Mouse (Mus musculus) ES-Bruce4 (cell line): ENCODE measurements around the gene Snx3. TPM values are rescaled to one million over a fixed set of nuclear protein-coding genes. Genes with fewer than 3 reads are reported as not detected.

ENCODE experiments used
- H3K27ac ChIP-seq: 2 replicates; pipeline ENCODE4 v1.5.1; 2012; ENCODE audit warnings: low read length, inconsistent platforms; ENCODE audit not compliant: insufficient read depth
- H3K27me3 ChIP-seq: 2 replicates; pipeline ENCODE4 v1.6.1; 2012; ENCODE audit warnings: mild to moderate bottlenecking, low read length, inconsistent platforms; ENCODE audit not compliant: control insufficient read depth, poor library complexity, insufficient read depth, severe bottlenecking
- H3K36me3 ChIP-seq: 2 replicates; pipeline ENCODE4 v1.6.1; 2012; ENCODE audit warnings: inconsistent platforms, mild to moderate bottlenecking, low read length, moderate library complexity; ENCODE audit not compliant: control insufficient read depth, poor library complexity, insufficient read depth, severe bottlenecking
- H3K4me1 ChIP-seq: one replicate; pipeline ENCODE4 v1.8.1; 2011; ENCODE audit warnings: low read length; ENCODE audit not compliant: control insufficient read depth, insufficient read depth
- H3K4me3 ChIP-seq: 2 replicates; pipeline ENCODE4 v1.5.1; 2011; ENCODE audit warnings: low read depth, mild to moderate bottlenecking, low read length
- H3K9ac ChIP-seq: 2 replicates; pipeline ENCODE4 v1.6.1; 2012; ENCODE audit warnings: low read depth, mild to moderate bottlenecking, inconsistent platforms; ENCODE audit not compliant: poor library complexity, severe bottlenecking
- H3K9me3 ChIP-seq: replicated peaks from 2 replicates; pipeline ENCODE4 v1.6.1; 2012; ENCODE audit warnings: mild to moderate bottlenecking, low read length, inconsistent platforms; ENCODE audit not compliant: control insufficient read depth, poor library complexity, insufficient read depth, severe bottlenecking
- CTCF ChIP-seq: IDR thresholded peaks from one replicate; pipeline ENCODE4 v1.8.1; 2011; ENCODE audit warnings: low read depth, low read length
- EP300 ChIP-seq: IDR thresholded peaks from 2 replicates; pipeline ENCODE4 v1.6.1; 2011; ENCODE audit warnings: low read depth, low read length; ENCODE audit not compliant: insufficient read depth
- POLR2A ChIP-seq: IDR thresholded peaks from one replicate; pipeline ENCODE4 v1.8.1; 2011; ENCODE audit warnings: low read length; ENCODE audit not compliant: insufficient read depth
- polyA plus RNA-seq: library from polyadenylated mRNA; stranded (reverse); fragments of >200 nt; gene quantifications from 2 replicates; pipeline ENCODE4 v1.2.4, GENCODE M21; 2011; ENCODE audit warnings: low read depth; ENCODE audit not compliant: missing spikeins, insufficient read depth, insufficient read length

The Snx3 gene
- polyA plus RNA-seq, 1 experiment, result 190 TPM

- Histone ChIP-seq H3K9ac (no peak overlapping the region), H3K27ac (no peak overlapping the region), H3K9me3 (no peaks in the 10 kb centered on the region), H3K4me1 (no peaks in the 10 kb centered on the region), H3K27me3 (peaks cover 12% of the 10 kb centered on the region), H3K36me3 (no peaks in the 10 kb centered on the region), H3K4me3 (peak overlapping the region; percentile 38; the same call in 1 of the 2 replicates)
- TF ChIP-seq CTCF (no peak), POLR2A (no peak), EP300 (no peak)
Observed at GRCm38 (mm10) chr10:42572971-42573370, 71.1 kb downstream of the Snx3 start.

GRCm38 (mm10) chr10:42574639-42575038 lies 72.8 kb downstream of the Snx3 start:
- Histone ChIP-seq H3K4me3 (no peak overlapping the region), H3K9ac (no peak overlapping the region), H3K36me3 (no peaks in the 10 kb centered on the region), H3K27me3 (peaks cover 27% of the 10 kb centered on the region), H3K4me1 (no peaks in the 10 kb centered on the region), H3K27ac (no peak overlapping the region), H3K9me3 (no peaks in the 10 kb centered on the region)
- TF ChIP-seq CTCF (no peak), POLR2A (no peak), EP300 (no peak)

- Histone ChIP-seq H3K36me3 (no peaks in the 10 kb centered on the region), H3K4me3 (no peak overlapping the region)
Observed at GRCm38 (mm10) chr10:42577525-42578280, 75.9 kb downstream of the Snx3 start.

GRCm38 (mm10) chr10:42578281-42578675 lies 76.4 kb downstream of the Snx3 start:
- Histone ChIP-seq H3K9me3 (no peaks in the 10 kb centered on the region), H3K36me3 (no peaks in the 10 kb centered on the region), H3K27ac (no peak overlapping the region), H3K9ac (no peak overlapping the region), H3K27me3 (peaks cover 40% of the 10 kb centered on the region), H3K4me1 (no peaks in the 10 kb centered on the region), H3K4me3 (no peak overlapping the region)
- no peak for TF ChIP-seq CTCF
- no peak for TF ChIP-seq POLR2A
- TF ChIP-seq EP300, result no peak

More at GRCm38 (mm10) chr10:42577525-42578280, 75.9 kb downstream of the Snx3 start:
- Histone ChIP-seq H3K9me3 (no peaks in the 10 kb centered on the region), H3K4me1 (no peaks in the 10 kb centered on the region), H3K27me3 (peaks cover 40% of the 10 kb centered on the region), H3K27ac (no peak overlapping the region), H3K9ac (no peak overlapping the region)
- TF ChIP-seq POLR2A (no peak), EP300 (no peak), CTCF (no peak)

- TF ChIP-seq POLR2A (no peak), EP300 (no peak), CTCF (no peak)
- H3K4me1 ChIP-seq, result no peaks in the 10 kb centered on the region
- no peak overlapping the region for H3K4me3 ChIP-seq
- no peaks in the 10 kb centered on the region for H3K9me3 ChIP-seq
- H3K27ac ChIP-seq, result no peak overlapping the region
- peaks cover 45% of the 10 kb centered on the region for H3K27me3 ChIP-seq
- H3K36me3 ChIP-seq, result no peaks in the 10 kb centered on the region
- no peak overlapping the region for H3K9ac ChIP-seq
Observed at GRCm38 (mm10) chr10:42578698-42579474, 77.1 kb downstream of the Snx3 start.
